Mouse (Mus musculus) forebrain, embryonic 11.5 days (tissue): ENCODE measurements around the gene Mylk4. TPM values are rescaled to one million over a fixed set of nuclear protein-coding genes. Genes with fewer than 3 reads are reported as not detected.

Experiments used
- ATAC-seq: fragments of 200-750 bp; cut with Nextera tagmentation; replicated peaks from 2 replicates; pipeline ENCODE4 v1.8.0; 2017; ENCODE audit warnings: moderate TSS enrichment; ENCODE audit not compliant: low FRiP score
- DNase-seq: peaks from one replicate; pipeline ENCODE4 v3.0.0-alpha.2; 2017; ENCODE audit warnings: low spot score
- H3K27ac ChIP-seq: fragments of 300-500 bp; sonication (generic); 2 replicates; pipeline ENCODE4 v1.5.1; 2014; ENCODE audit warnings: low read depth, low read length
- H3K27me3 ChIP-seq: fragments of 300-500 bp; sonication (generic); 2 replicates; pipeline ENCODE4 v1.6.1; 2014; ENCODE audit warnings: mild to moderate bottlenecking, low read length, mixed read lengths; ENCODE audit not compliant: control insufficient read depth, insufficient read depth
- H3K36me3 ChIP-seq: fragments of 300-500 bp; sonication (generic); 2 replicates; pipeline ENCODE4 v1.6.1; 2014; ENCODE audit warnings: mild to moderate bottlenecking, low read length, moderate library complexity, mixed read lengths; ENCODE audit not compliant: control insufficient read depth, insufficient read depth
- H3K4me1 ChIP-seq: fragments of 300-500 bp; sonication (generic); replicated peaks from 2 replicates; pipeline ENCODE4 v1.6.1; 2014; ENCODE audit warnings: low read length, mixed read lengths; ENCODE audit not compliant: control insufficient read depth, insufficient read depth
- H3K4me2 ChIP-seq: fragments of 300-500 bp; sonication (generic); 2 replicates; pipeline ENCODE4 v1.6.1; 2014; ENCODE audit warnings: low read depth, mild to moderate bottlenecking, low read length, moderate library complexity, mixed read lengths; ENCODE audit not compliant: severe bottlenecking
- H3K4me3 ChIP-seq: fragments of 300-500 bp; sonication (generic); 2 replicates; pipeline ENCODE4 v1.5.1; 2014; ENCODE audit warnings: low read depth, low read length
- H3K9ac ChIP-seq: fragments of 300-500 bp; sonication (generic); 2 replicates; pipeline ENCODE4 v1.6.1; 2014; ENCODE audit warnings: low read length
- H3K9me3 ChIP-seq: fragments of 300-500 bp; sonication (generic); 2 replicates; pipeline ENCODE4 v1.6.1; 2016; ENCODE audit warnings: low read length, mixed read lengths; ENCODE audit not compliant: control insufficient read depth
- WGBS: fragments of 180-500 bp; shearing (Covaris S2); extraction: QIAGEN DNeasy Blood & Tissue Kit; methylation state at CpG from one replicate; pipeline ENCODE4 v1.1.7; 2014; 5-methylcytosine and 5-hydroxymethylcytosine counted together
- polyA plus RNA-seq: library from polyadenylated mRNA; unstranded; fragments of >200 nt; fragmentation: Nextera tagmentation; extraction: Ambion mirVana; gene quantifications from 2 replicates; pipeline ENCODE4 v1.2.1, GENCODE M21; 2014

Gene Mylk4
- polyA plus RNA-seq, 1 experiment from 2014 or later = 0.11 TPM

DNA sequence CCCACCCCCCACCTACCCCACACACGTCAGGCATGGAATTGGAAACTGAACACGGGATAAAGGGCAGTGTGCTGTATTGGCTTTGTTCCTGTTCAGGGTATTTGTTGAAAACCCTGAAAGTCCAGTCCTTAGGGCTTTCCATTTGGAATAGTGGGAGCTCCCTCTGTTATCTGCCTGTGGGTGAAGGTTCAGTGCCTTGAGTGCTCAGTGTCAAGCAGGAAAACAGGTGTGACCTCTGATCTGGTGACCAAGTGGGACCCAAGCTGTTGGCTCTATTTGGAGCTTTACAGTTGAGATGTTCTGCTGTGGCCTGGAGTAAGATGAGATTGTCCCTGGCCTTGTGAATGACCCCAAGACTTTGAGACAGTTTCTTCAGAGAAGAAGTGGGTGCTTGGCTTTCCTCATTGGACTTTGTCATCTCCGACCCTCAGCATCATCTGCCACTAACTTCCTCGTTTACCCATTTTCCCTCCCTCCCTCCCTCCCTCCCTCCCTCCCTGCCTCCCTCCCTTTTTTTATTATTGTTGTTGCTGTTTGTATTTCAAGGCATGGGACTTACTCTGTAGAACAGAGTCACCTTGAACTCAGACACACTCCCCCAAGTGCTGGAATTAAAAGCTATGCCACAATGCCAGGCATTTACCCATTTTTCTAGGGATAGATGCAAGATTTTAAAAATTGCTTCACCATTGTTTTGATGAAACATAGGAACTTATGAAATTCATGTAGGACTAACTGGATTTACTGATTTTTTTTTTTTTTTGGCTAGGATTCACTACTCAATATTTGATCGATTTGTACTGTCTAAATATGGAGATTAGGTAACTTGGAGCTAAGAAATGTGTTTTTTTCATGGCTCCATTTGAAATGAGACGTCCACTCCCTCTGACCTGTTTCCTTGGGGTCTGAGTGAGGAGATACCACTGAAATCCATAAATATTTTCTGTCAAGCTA lies 40.9 kb upstream of the Mylk4 start:
- Histone ChIP-seq H3K9ac (no peak overlapping the region), H3K4me1 (no peaks in the 10 kb centered on the region), H3K36me3 (no peaks in the 10 kb centered on the region; the same call in 1 of the 2 replicates), H3K4me2 (no peak overlapping the region), H3K4me3 (no peak overlapping the region), H3K27ac (no peak overlapping the region), H3K27me3 (no peaks in the 10 kb centered on the region), H3K9me3 (no peaks in the 10 kb centered on the region)
- ATAC-seq = no peak
- 74% methylated on average over 6 of the region's 6 CpGs for WGBS
- DNase-seq = no peak

DNA sequence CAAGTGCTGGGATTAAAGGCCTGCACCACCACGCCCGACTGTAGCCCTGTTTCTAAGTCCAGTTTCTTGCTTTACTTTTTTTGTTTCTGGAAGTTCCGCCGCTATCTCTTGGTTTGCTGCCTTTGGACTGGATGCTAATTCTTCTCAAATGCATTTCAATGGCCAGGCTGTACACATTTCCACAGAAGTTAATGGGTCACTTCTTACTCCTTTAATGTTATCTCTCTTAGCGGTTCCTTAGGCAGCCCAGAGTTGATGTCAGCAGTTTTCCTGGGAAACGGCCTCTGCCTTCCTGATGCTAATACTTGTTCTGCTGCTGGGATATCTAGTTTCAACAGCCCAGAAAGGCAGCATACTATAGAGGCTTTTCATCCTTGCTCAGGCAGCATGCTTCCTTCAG lies 39.4 kb upstream of the Mylk4 start:
- Histone ChIP-seq H3K27me3 (no peaks in the 10 kb centered on the region), H3K9me3 (no peaks in the 10 kb centered on the region), H3K27ac (no peak overlapping the region), H3K9ac (no peak overlapping the region), H3K4me3 (no peak overlapping the region), H3K4me1 (no peaks in the 10 kb centered on the region), H3K36me3 (no peaks in the 10 kb centered on the region; the same call in 1 of the 2 replicates), H3K4me2 (no peak overlapping the region)
- 90% methylated on average over 6 of the region's 6 CpGs for WGBS
- no peak for ATAC-seq
- no peak for DNase-seq

DNA sequence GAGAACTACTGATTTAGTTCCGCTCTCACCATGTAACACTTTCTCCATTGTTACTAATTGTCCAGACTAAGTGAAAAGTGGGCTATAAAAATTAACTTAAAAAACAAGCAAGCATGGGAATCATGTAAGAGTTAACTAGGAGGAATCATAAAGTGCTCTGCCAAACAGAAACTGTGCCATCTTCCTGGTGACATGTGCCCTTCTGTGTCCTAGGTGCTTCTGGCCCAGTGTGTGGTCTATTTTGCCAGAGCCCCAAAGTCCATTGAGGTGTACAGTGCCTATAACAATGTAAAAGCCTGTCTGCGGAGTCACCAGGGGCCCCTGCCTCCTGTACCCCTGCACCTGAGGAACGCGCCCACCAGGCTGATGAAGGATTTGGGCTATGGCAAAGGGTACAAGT lies 37.9 kb upstream of the Mylk4 start:
- H3K9me3 ChIP-seq = no peaks in the 10 kb centered on the region
- H3K4me3 ChIP-seq = no peak overlapping the region
- no peak overlapping the region for H3K4me2 ChIP-seq
- H3K9ac ChIP-seq = no peak overlapping the region
- WGBS = 98% methylated on average over 4 of the region's 4 CpGs
- H3K27me3 ChIP-seq = no peaks in the 10 kb centered on the region
- no peaks in the 10 kb centered on the region for H3K4me1 ChIP-seq
- DNase-seq = no peak
- ATAC-seq = no peak
- H3K36me3 ChIP-seq = no peaks in the 10 kb centered on the region; the same call in 1 of the 2 replicates
- H3K27ac ChIP-seq = no peak overlapping the region

DNA sequence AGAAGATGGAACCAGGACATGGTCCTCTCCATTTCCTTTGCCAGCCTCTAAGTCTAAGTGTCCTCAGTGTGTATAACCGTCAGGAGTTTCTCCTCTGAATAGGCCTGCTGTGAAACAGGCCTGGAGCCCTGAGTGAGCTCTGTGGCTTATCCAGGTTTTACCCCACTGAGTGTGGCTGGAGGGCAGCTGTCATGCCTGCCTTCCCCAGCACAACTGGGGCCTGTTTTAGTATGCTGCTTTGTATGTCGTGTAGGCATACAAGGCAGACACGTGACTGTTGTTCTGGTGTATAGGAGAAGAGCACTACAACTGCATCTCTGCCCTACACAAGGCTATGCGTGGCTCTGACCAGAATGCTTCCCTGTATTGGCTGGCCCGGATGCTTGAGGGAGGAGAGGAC lies 36.2 kb upstream of the Mylk4 start:
- H3K9me3 ChIP-seq = no peaks in the 10 kb centered on the region
- H3K27ac ChIP-seq = no peak overlapping the region
- ATAC-seq (no peak), DNase-seq (no peak)
- no peak overlapping the region for H3K4me2 ChIP-seq
- no peak overlapping the region for H3K9ac ChIP-seq
- no peaks in the 10 kb centered on the region; the same call in 1 of the 2 replicates for H3K36me3 ChIP-seq
- no peaks in the 10 kb centered on the region for H3K27me3 ChIP-seq
- no peaks in the 10 kb centered on the region for H3K4me1 ChIP-seq
- 95% methylated on average over 5 of the region's 5 CpGs for WGBS
- no peak overlapping the region for H3K4me3 ChIP-seq

DNA sequence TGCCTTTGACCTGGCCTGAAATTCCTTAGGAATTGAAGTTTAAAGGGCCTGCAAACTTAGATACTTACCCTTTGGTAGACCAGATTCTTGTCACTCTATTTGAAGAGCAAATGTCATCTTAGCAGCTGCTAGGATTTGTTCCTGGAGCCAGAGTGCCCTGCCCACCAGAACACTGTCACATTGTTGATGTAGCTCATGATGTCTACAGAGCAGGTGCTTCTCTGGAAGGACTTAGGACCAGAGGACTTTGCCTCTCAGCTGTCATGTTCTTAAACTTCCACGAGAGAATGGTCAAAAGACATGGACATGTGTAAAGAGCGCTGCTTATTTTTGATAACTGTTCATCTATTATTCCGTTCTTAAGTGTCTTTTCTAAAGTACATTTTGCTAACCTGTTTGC lies 35.5 kb upstream of the Mylk4 start:
- H3K4me3 ChIP-seq = no peak overlapping the region
- H3K4me1 ChIP-seq = no peaks in the 10 kb centered on the region
- no peaks in the 10 kb centered on the region; the same call in 1 of the 2 replicates for H3K36me3 ChIP-seq
- DNase-seq = no peak
- no peaks in the 10 kb centered on the region for H3K27me3 ChIP-seq
- no peaks in the 10 kb centered on the region for H3K9me3 ChIP-seq
- no peak overlapping the region for H3K27ac ChIP-seq
- ATAC-seq = no peak
- 93% methylated on average over 3 of the region's 3 CpGs for WGBS
- H3K4me2 ChIP-seq = no peak overlapping the region
- H3K9ac ChIP-seq = no peak overlapping the region

DNA sequence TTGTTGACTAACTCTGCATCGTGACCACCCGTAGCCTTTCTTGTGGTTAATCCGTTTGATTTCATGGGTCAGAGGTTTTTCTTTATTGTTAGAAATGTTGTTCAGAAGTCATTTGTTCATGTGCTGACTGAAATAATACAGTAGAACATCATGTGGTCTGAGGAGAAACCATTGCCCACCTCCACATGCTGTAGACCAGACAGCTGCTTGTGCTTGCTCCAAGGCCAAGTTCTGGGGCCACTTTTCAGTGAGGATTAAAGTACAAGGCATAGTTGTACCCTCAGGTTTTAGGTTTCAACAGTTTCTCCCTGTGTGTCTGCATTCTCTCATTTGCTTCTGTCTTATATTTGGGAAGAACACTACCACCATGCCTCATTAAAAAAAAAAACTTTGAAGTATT lies 23.9 kb upstream of the Mylk4 start:
- Histone ChIP-seq H3K4me1 (peaks cover 7% of the 10 kb centered on the region; the same call in 1 of the 2 replicates), H3K9me3 (no peaks in the 10 kb centered on the region), H3K27ac (no peak overlapping the region), H3K36me3 (no peaks in the 10 kb centered on the region), H3K27me3 (no peaks in the 10 kb centered on the region), H3K4me2 (no peak overlapping the region), H3K9ac (no peak overlapping the region), H3K4me3 (no peak overlapping the region)
- ATAC-seq (no peak), DNase-seq (no peak)
- 66% methylated on average over 3 of the region's 3 CpGs for WGBS

DNA sequence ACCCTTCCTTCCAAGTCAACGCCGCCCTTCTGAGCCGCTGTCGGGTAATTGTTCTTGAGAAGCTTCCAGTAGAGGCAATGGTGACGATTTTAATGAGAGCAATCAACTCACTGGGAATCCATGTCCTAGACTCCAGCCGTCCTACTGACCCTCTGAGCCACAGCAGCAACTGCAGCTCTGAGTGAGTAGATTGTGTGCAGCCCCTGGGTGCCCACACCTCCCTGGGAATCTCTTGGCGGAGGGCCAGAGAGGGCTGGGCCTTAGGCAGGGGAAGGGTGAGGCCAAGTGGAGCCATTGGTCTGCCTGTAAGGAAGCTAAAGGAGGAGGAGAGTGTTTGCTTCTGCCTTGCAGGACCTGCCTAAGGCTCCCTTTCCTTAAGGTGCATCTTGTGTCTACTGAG lies 23.1 kb upstream of the Mylk4 start:
- Histone ChIP-seq H3K9me3 (no peaks in the 10 kb centered on the region), H3K27ac (no peak overlapping the region), H3K4me3 (no peak overlapping the region), H3K27me3 (no peaks in the 10 kb centered on the region), H3K9ac (no peak overlapping the region), H3K36me3 (no peaks in the 10 kb centered on the region), H3K4me1 (peaks cover 7% of the 10 kb centered on the region; the same call in 1 of the 2 replicates), H3K4me2 (no peak overlapping the region)
- peak; percentile 51 for DNase-seq
- ATAC-seq = no peak
- 88% methylated on average over 7 of the region's 7 CpGs for WGBS

DNA sequence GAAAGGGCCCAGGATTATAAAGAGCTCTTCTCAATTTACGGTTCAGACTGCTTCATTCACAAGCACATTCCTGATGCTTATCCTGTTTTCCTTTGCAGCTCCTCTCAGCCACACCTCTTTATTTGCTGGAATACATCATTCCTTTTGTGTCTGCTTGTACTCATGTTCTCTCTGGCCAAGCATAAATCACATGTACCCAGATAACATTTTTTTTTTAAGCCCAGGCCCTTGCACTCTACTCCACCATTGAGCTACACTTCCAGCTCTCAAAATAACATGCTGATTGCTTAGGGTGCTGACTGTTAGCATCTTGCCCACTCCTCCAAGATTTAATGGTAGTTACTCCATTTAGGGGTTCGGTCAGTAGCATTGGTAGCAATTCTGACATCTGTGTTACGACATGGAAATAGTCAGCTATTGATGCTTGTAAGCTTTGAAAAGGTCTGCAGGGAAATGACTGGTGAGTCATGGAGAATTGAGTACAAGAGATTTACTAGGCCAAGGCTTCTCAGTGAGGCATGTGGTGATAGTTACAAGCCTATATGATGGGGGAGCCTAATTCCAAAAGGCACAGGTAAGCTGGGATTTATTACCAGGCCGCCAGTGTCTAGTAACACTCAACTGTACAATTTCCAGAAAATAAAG lies 20.1 kb upstream of the Mylk4 start:
- H3K4me2 ChIP-seq = peak overlapping the region; percentile 80
- peak overlapping the region; percentile 70; the same call in 1 of the 2 replicates for H3K4me3 ChIP-seq
- no peaks in the 10 kb centered on the region for H3K27me3 ChIP-seq
- WGBS = 80% methylated on average over 4 of the region's 4 CpGs
- H3K36me3 ChIP-seq = no peaks in the 10 kb centered on the region
- H3K27ac ChIP-seq = no peak overlapping the region
- DNase-seq (no peak), ATAC-seq (no peak)
- H3K4me1 ChIP-seq = peaks cover 7% of the 10 kb centered on the region; the same call in 1 of the 2 replicates
- H3K9ac ChIP-seq = no peak overlapping the region
- H3K9me3 ChIP-seq = no peaks in the 10 kb centered on the region
